Mouse (Mus musculus): ENCODE measurements around the gene Ahcy.

- TF ChIP-seq POLR2A (IDR thresholded peaks at IDR 0.05; ENCODE audit: borderline replicate concordance, insufficient read depth, low read length) (no peak), CTCF (IDR thresholded peaks at IDR 0.05; ENCODE audit: borderline replicate concordance, insufficient read depth, low read depth, low read length) (no peak)
Observed at GRCm38 (mm10) chr2:155098720-155099380, 24.6 kb upstream of the Ahcy start.

Measured in cerebellum, adult 2 months (tissue).